Mouse (Mus musculus) testis, postnatal 14 days (tissue): ENCODE data around the gene Rpp25l.
"Not testable (repeated sequence)": the region's sequence is repeated elsewhere in the genome, so short reads cannot be mapped to it uniquely, and the experiment has no call there.

Source experiments
- DNase-seq: peaks from one replicate; pipeline ENCODE4 v3.0.0; 2021; ENCODE audit warnings: low spot score

The Rpp25l gene

GRCm38 (mm10) chr4:41737602-41738255, 24.4 kb upstream of the Rpp25l start:
- DNase-seq = no peak

DNA sequence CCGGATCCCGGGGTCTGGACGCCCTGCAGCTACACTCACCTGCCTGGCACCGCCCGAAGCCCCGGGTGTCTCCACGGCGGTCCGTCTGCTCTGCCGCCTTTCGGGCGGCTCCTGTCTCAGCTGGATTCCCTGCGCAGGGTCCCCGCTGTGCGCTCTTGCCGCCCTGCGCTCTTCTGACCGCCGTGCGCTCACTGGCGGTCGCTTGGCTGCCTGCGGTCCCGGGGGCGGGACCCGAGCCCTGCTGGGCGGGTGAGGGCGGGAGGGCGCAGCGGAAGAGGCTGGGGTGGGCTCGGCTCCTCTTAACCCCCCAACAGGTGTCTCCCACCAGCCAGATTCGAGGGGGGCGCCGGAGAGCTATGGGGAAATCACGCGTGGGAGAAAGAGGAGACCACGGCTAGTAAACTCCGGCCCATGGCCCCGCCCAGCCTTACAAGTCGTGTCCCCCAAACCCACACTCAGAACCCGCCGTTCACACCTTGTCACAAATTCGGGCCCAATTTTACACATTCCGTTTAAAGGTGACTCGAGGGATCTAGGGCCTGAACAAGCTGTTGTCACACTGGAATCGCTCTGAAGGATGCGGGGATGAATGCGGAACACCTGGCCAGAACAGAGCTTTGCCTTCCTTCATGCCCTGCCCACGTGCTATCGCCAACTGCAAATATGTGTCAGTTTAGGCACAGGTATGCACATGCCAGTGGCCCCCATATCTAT, 17.9 kb upstream of the Rpp25l start, which contains the start of gene Arid3c:
TSS of gene Arid3c (minus strand) at position 91 of the 714 bp plus-strand sequence.
- no peak for DNase-seq

- DNase-seq = no peak
These were observed 13.7 kb upstream of the Rpp25l start for GRCm38 (mm10) chr4:41726826-41727621.

DNA sequence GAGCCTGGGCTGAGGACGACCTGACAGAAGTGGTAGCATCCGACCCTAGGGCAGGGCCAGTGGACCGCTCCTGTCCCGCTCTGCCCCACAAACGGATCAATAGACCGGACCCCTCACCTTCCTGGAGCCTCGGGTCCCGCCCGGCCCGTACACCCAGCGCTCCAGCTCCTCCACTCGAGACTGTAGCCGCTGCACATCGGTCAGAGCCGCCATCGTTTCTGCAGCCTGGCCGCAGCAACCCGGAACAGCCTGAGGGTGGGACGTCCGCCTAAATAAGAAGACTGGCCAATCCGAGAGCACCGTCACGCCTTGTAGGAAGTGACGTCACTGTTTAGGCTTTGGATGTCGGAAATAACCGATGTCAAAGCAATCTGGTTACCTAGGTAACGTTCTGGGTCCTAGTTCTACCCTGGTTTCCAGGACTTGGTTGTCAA, 9.6 kb upstream of the Rpp25l start, which contains the start of gene Dctn3:
TSS of gene Dctn3 (minus strand) at position 253 of the 434 bp plus-strand sequence.
- DNase-seq = peak; percentile 90

DNA sequence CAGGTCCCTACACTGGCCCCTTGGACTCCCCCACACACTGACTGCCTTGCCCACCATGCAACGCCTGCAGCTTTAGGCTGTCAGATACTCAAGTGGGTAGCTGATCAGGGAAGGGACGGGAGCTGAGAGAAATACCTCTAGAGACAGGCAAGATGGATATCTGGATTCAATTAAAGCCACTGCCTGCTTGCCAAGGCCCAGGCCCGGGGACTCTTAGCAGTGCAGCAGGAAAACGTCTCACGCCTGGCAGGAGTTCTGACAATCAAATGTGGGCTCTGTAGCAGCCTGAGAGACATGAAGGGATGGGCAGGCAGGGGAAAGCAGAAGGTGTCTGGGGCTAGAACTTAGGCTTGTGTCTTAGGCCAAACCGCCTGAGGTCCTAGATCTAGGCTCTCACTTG, 3.5 kb upstream of the Rpp25l start:
- DNase-seq = no peak

GRCm38 (mm10) chr4:41715596-41715995, 2.3 kb upstream of the Rpp25l start:
- DNase-seq = no peak

- DNase-seq = no peak
These were observed 1.7 kb upstream of the Rpp25l start for GRCm38 (mm10) chr4:41715082-41715481.

DNA sequence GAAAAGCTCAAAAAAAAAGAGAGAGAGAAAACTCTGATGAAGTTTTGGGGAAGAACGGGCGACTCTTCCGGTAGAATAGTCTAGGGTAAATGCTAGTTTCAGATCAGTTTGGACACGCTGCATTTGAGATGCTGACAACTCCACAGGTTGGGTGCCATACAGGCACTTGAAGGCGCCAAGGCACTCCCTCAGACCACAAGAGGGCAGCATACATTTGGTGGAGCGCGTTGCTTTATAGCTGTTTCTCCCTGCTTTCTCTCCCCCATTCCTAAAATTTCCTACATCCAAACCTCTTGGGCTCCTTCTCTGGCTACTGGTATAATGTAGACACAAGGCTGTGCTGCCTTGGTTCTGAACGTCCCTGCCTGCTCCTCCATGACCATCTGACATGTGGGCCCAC, 942 bp upstream of the Rpp25l start:
- no peak for DNase-seq

DNA sequence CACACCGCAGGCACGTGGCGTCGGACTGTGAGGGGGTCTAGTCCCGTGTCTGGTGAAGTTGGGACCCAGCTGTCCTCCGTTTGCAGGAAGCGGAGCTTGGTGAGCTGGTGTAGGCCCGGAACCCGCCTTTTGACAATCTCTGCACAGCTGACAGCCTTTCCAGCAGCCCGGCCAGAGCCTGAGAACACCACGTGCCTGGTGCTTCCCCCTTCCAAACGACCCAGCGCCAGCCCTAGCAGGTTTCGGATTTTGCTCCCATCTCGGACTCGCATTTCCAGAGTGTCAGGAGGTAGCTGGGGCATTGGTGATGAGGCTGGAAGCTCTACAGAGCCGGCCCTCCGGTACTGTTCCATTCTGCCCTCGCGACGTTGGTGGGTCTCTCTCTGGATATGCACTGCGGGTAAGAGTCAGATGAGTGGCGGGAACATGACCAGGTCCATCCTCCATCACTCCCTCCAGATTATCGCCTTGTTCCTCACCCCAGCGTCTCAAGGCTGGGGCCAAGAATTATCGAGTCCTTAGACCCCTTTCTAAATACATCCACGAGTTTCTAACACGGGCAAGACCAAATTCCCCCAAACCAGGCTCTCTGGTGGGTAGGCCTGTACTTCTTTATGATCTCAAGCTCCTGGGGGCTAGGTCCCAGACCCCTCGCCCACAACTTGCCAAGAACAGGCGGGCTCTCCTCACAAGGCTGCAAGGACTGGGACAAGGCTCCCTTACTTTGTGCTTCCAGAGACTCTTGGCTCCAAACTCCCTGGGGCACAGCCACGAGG, 725 bp downstream of the Rpp25l start:
- no peak for DNase-seq

GRCm38 (mm10) chr4:41711705-41712375, 1.5 kb downstream of the Rpp25l start:
- DNase-seq = no peak

DNA sequence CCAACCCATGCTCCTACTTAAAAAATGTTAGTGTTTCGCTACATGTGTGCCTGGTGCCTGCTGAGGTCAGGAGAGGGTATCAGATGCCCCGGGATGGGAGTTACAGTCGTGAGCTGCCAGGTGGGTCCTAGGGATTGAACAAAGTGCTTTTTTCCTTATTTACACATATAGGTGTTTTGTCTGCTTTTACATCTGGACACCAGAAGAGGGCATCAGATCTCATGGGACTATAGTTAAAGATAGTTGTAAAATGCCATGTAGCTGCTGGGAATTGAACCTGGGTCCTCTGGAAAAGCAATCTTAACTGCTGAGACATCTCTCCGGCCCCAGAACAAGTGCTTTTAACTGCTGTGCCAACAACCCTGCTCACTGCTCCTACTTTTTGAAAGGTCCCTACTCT, 3.1 kb downstream of the Rpp25l start:
- DNase-seq = no peak

- no peak for DNase-seq
These were observed 5.1 kb downstream of the Rpp25l start for GRCm38 (mm10) chr4:41708192-41708745.

DNA sequence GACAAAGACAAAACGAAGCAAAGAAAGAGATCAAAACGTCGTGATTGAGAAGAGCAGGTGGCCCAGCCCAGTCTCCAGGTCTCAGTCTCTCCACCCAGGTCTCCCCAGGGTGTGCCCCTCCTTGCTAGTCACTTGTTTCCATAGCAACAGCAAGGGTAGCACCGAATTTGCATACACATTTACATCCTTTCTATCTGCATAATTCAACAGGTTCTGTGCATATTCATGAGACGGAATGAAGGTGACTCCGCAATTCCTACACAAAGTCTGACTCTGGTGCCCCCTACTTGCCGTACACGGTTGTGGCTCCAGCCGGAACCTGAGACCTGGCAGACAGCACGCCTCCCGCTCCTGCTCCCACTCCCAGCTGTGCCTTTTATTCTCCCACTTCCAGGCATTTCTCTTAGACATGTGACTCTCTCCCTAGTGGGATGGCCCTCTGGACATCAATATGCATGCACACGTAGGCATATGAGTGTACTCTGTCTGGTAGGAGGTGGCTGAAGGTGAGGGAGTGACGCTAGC, 6.3 kb downstream of the Rpp25l start:
- no peak for DNase-seq

GRCm38 (mm10) chr4:41705922-41706754, 7.2 kb downstream of the Rpp25l start:
- DNase-seq = no peak

GRCm38 (mm10) chr4:41704651-41705050, 8.7 kb downstream of the Rpp25l start:
- no peak for DNase-seq

GRCm38 (mm10) chr4:41702226-41702625, 11.1 kb downstream of the Rpp25l start:
- not testable (repeated sequence) for DNase-seq

DNA sequence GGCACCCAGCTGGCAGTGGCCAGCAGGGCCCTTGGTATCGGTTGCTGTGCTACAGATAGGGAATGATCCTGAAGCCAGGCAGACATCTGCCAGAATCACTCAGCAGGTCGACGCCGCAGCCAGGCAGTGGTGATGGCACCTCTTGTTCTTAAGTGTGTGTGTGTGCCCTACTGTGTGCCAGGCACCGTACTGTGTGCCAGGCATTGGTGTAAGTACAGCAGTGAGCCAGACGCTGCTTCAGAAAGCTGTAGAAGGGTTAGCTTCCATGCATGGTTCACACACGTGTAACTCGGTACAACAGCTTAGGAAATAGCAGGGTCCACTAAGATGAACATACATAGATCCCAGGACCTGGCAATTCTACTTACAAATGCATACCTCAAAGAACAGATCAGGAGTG, 13.1 kb downstream of the Rpp25l start:
- not testable (repeated sequence) for DNase-seq

DNA sequence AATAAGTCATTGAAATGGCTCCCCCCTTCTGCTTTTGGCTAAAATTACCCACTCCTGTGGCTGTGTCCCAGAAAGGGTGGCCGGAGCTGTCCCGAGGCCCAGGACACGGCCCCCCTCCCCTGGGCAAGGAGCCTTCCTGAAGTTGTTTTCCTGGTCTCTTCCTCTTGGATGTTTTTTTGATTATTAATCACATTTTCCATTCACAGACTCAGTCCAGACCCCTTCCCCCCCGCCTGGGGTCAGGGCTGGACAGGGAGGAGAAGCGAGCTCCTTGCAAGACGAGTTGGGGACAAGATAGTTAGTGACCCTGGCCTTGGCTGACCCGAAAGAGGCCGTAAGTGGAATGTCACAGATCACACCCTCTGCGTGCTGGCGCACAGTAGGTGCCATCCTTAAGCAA, 13.6 kb downstream of the Rpp25l start, which contains the start of gene Il11ra1:
TSS of gene Il11ra1 (plus strand) at position 207 of the 400 bp plus-strand sequence.
- DNase-seq = not testable (repeated sequence)

GRCm38 (mm10) chr4:41698421-41699016, 14.8 kb downstream of the Rpp25l start:
- DNase-seq = not testable (repeated sequence)
